Mouse (Mus musculus) heart, adult 2 months (tissue): ENCODE measurements around the gene Tiam2. TPM values are rescaled to one million over a fixed set of nuclear protein-coding genes. Genes with fewer than 3 reads are reported as not detected.

ENCODE experiments used
- DNase-seq, 2 experiments: peaks; one replicate each; pipeline ENCODE4 v3.0.0; 2021
- H3K27ac ChIP-seq: fragments of 200-600 bp; 2 replicates; pipeline ENCODE4 v1.8.1; 2022
- H3K27me3 ChIP-seq: fragments of 200-500 bp; 2 replicates; pipeline ENCODE4 v1.6.1; 2012; ENCODE audit warnings: mild to moderate bottlenecking, low read length, inconsistent platforms, mixed read lengths; ENCODE audit not compliant: control insufficient read depth, insufficient read depth
- H3K36me3 ChIP-seq: fragments of 200-500 bp; 2 replicates; pipeline ENCODE4 v1.6.1; 2012; ENCODE audit warnings: low read length, inconsistent platforms; ENCODE audit not compliant: control insufficient read depth, insufficient read depth
- H3K4me1 ChIP-seq: fragments of 200-500 bp; 2 replicates; pipeline ENCODE4 v1.6.1; 2011; ENCODE audit warnings: low read length; ENCODE audit not compliant: control insufficient read depth, insufficient read depth
- H3K4me3 ChIP-seq: fragments of 200-600 bp; 2 replicates; pipeline ENCODE4 v1.8.1; 2022
- H3K79me2 ChIP-seq: fragments of 200-500 bp; replicated peaks from 2 replicates; pipeline ENCODE4 v1.6.1; 2012; ENCODE audit warnings: mild to moderate bottlenecking, inconsistent platforms, low read length, moderate library complexity, mixed read lengths; ENCODE audit not compliant: control insufficient read depth, insufficient read depth
- H3K9ac ChIP-seq: fragments of 200-500 bp; 2 replicates; pipeline ENCODE4 v1.6.1; 2012; ENCODE audit warnings: low read depth, mild to moderate bottlenecking, control low read depth, inconsistent platforms, low read length, mixed read lengths
- CTCF ChIP-seq: fragments of 200-600 bp; IDR thresholded peaks from 2 replicates; pipeline ENCODE4 v1.8.1; 2022; ENCODE audit warnings: antibody characterized with exemption, mild to moderate bottlenecking, moderate library complexity
- EP300 ChIP-seq: fragments of 200-500 bp; IDR thresholded peaks from 2 replicates; pipeline ENCODE4 v1.6.1; 2011; ENCODE audit warnings: low read depth, low read length, control low read depth; ENCODE audit not compliant: insufficient read depth
- POLR2A ChIP-seq: fragments of 200-500 bp; IDR thresholded peaks from 2 replicates; pipeline ENCODE4 v1.6.1; 2011; ENCODE audit warnings: mild to moderate bottlenecking, low read depth, low read length, control low read depth; ENCODE audit not compliant: insufficient read depth
- WGBS: fragments of 180-500 bp; shearing (Covaris S2); methylation state at CpG from one replicate; pipeline ENCODE4 v1.1.7; 2018; 5-methylcytosine and 5-hydroxymethylcytosine counted together
- intact Hi-C: fragments of 180-260 bp; cut with DNase I; formaldehyde crosslinking; loops from one replicate; pipeline ENCODE4 v1.15.1; 2025
- polyA plus RNA-seq: library from polyadenylated mRNA; depleted of rRNA; stranded (reverse); fragments of >200 nt; gene quantifications from 2 replicates; pipeline ENCODE4 v1.2.3, GENCODE M21; 2012
- total RNA-seq, 2 experiments: library from RNA; stranded (reverse); gene quantifications; 2 replicates each; pipeline ENCODE4 v1.2.3; 2021

The Tiam2 gene
- total and polyA plus RNA-seq, 3 experiments = 1.1 to 2.7 (median 2.3) TPM

GRCm38 (mm10) chr17:3336887-3337524, 10.6 kb downstream of the Tiam2 start:
- Histone ChIP-seq H3K27me3 (no peaks in the 10 kb centered on the region), H3K4me1 (no peaks in the 10 kb centered on the region), H3K4me3 (no peak overlapping the region), H3K79me2 (no peaks in the 10 kb centered on the region), H3K9ac (no peak overlapping the region), H3K27ac (no peak overlapping the region), H3K36me3 (no peaks in the 10 kb centered on the region)
- TF ChIP-seq EP300 = no peak
- no peak for TF ChIP-seq CTCF
- no peak for TF ChIP-seq POLR2A
- WGBS = 82% methylated on average over 7 of the region's 7 CpGs
- DNase-seq = no peak
- intact Hi-C loops = no loop called here

- Histone ChIP-seq H3K36me3 (no peaks in the 10 kb centered on the region), H3K4me3 (no peak overlapping the region), H3K4me1 (no peaks in the 10 kb centered on the region), H3K79me2 (no peaks in the 10 kb centered on the region), H3K27me3 (no peaks in the 10 kb centered on the region), H3K27ac (no peak overlapping the region), H3K9ac (no peak overlapping the region)
- no peak for DNase-seq
- intact Hi-C loops = no loop called here
- TF ChIP-seq POLR2A (no peak), CTCF (no peak), EP300 (no peak)
- WGBS = 89% methylated on average over 4 of the region's 4 CpGs
These were observed 11.1 kb downstream of the Tiam2 start for GRCm38 (mm10) chr17:3337525-3337888.

- Histone ChIP-seq H3K36me3 (no peaks in the 10 kb centered on the region), H3K79me2 (no peaks in the 10 kb centered on the region), H3K27ac (no peak overlapping the region), H3K27me3 (no peaks in the 10 kb centered on the region), H3K4me1 (no peaks in the 10 kb centered on the region), H3K4me3 (no peak overlapping the region), H3K9ac (no peak overlapping the region)
- DNase-seq = no peak
- no peak for TF ChIP-seq EP300
- TF ChIP-seq CTCF = no peak
- TF ChIP-seq POLR2A = no peak
- WGBS = 77% methylated on average over 7 of the region's 7 CpGs
- intact Hi-C loops = no loop called here
These were observed 12.4 kb downstream of the Tiam2 start for GRCm38 (mm10) chr17:3338821-3339220.

GRCm38 (mm10) chr17:3344872-3345271, 18.5 kb downstream of the Tiam2 start:
- Histone ChIP-seq H3K9ac (no peak overlapping the region), H3K27ac (no peak overlapping the region), H3K36me3 (no peaks in the 10 kb centered on the region), H3K27me3 (no peaks in the 10 kb centered on the region), H3K4me1 (no peaks in the 10 kb centered on the region), H3K79me2 (no peaks in the 10 kb centered on the region), H3K4me3 (no peak overlapping the region)
- WGBS = 73% methylated on average over 7 of the region's 7 CpGs
- TF ChIP-seq CTCF (no peak), POLR2A (no peak), EP300 (no peak)
- intact Hi-C loops = loop anchor here (5.0 kb wide), 1 partner anchor 58 kb away; no protein-coding TSS in a partner anchor
- DNase-seq = no peak

GRCm38 (mm10) chr17:3345276-3345885, 19.0 kb downstream of the Tiam2 start:
- 84% methylated on average over 12 of the region's 12 CpGs for WGBS

GRCm38 (mm10) chr17:3347800-3348199, 21.4 kb downstream of the Tiam2 start:
- Histone ChIP-seq H3K36me3 (no peaks in the 10 kb centered on the region), H3K4me1 (no peaks in the 10 kb centered on the region), H3K9ac (no peak overlapping the region), H3K79me2 (no peaks in the 10 kb centered on the region), H3K4me3 (no peak overlapping the region), H3K27ac (no peak overlapping the region), H3K27me3 (no peaks in the 10 kb centered on the region)
- 88% methylated on average over 2 of the region's 2 CpGs for WGBS
- no peak for DNase-seq
- TF ChIP-seq CTCF (no peak), EP300 (no peak), POLR2A (no peak)
- intact Hi-C loops = loop anchor here (5.0 kb wide), 1 partner anchor 60 kb away; no protein-coding TSS in a partner anchor

More at GRCm38 (mm10) chr17:3345276-3345885, 19.0 kb downstream of the Tiam2 start:
- Histone ChIP-seq H3K27ac (no peak overlapping the region), H3K9ac (no peak overlapping the region), H3K36me3 (no peaks in the 10 kb centered on the region), H3K27me3 (no peaks in the 10 kb centered on the region), H3K79me2 (no peaks in the 10 kb centered on the region), H3K4me3 (no peak overlapping the region), H3K4me1 (no peaks in the 10 kb centered on the region)
- TF ChIP-seq EP300 (no peak), CTCF (no peak), POLR2A (no peak)
- intact Hi-C loops = loop anchor here (5.0 kb wide), 1 partner anchor 58 kb away; no protein-coding TSS in a partner anchor
- DNase-seq = no peak
